Mouse (Mus musculus) adrenal gland, postnatal 25 days (tissue): Measurements from ENCODE around the gene Dglucy. TPM values are rescaled to one million over a fixed set of nuclear protein-coding genes. Genes with fewer than 3 reads are reported as not detected.
"Not testable (repeated sequence)": the region's sequence is repeated elsewhere in the genome, so short reads cannot be mapped to it uniquely, and the experiment has no call there.

Source experiments
- DNase-seq: peaks from one replicate; pipeline ENCODE4 v3.0.0; 2021; ENCODE audit warnings: mixed read lengths
- total RNA-seq: library from RNA; stranded (reverse); gene quantifications from 2 replicates; pipeline ENCODE4 v1.2.3, GENCODE M21; 2021

The Dglucy gene
- total RNA-seq, 1 experiment from 2014 or later: 17.2 TPM

DNA sequence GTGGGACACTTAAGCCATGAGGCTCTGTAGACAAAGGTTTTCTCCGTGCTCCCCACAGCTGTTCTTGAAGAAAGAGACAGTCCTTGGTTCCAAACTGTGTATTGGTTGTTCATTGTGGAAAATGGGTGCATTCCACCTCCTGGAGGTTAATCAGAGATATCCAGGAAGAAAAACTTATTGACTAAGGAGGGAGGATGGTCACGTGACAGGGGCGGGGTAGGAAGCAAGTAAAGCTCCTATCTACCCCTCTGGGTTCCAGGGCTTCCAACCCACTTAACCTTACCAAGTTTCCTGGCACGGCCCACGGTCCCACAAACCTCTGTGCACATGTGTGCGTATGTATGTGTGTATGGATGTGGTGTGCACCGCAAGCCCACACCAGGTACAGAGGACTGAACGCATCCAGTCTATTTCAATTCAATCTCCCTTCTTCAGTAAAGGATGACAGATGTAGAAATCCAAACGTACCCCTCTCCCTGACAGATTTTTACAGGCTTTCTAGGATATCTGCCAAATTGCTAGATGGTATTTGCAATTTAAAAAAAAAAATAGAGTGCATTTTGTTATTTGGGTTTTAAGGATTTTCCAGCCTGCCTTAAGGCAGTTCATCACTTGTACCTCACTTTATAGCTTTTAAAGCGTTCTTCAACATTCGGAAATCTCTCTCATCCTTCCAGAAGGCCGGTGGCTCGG, 2.7 kb downstream of the Dglucy start:
- no peak for DNase-seq

DNA sequence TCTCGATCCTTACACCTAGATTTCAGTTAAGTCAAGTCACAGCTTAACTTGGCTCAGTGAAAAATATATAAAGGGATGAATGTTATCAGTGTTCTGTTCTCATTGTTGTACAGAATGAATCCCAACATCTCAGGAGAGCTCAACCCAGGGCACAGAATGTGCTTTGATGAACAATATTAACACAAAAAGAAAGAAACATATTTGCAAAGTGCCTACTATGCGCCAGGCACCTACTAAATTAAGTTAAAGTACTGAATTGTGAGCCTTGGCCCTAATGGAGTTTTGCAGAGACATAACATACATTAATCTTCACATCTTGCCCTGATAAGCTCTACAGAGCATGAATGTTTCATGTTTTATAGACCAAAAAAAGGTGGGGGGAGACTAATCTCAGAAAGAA, 5.3 kb downstream of the Dglucy start:
- DNase-seq: no peak

DNA sequence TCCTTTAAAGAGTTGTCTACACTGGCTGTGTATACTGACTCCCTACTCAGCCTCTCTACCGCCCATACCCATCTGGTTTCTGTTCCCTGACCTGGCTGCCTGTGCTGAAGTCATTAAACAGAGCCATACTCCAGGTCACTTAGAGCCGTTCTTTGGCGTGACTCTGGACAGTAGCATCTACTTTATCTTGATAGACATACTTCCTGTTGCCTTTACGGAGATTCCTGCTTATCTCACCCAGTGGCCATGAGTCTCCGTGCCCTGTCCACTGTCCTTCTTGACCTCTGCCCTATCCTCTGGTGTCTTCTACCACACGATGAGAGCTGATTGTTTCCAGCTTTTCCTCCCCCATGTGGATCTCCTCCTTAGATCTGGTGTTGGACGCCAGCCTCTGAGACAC, 6.5 kb downstream of the Dglucy start:
- no peak for DNase-seq

DNA sequence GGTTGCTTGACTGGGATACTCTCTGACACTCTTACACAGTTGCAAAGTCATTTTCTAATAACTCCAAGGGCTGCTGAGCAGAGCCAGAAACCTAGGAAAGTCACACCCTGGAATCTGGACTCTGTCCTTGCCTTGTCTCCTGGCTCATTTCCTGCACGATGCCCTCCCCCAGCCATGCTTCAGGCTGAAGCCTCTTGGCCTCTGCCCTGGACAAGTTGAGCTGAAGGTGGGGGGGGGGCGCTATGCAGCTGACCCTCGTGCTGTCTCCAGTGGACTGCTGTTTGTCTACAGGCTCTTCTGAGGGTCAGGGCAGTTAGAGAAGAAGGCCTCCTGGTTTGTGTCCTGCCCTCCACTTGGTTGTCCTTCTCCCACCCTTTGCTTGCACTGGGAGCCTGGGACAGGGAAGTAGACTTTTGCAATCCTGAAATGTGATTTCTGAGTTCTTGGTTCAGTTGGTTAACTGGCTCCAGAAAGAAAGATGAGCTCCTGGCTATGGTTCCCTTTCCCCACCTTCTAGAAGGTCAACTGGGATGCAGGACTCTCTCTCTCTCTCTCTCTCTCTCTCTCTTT, 11.2 kb downstream of the Dglucy start:
- peak; percentile 10 for DNase-seq

DNA sequence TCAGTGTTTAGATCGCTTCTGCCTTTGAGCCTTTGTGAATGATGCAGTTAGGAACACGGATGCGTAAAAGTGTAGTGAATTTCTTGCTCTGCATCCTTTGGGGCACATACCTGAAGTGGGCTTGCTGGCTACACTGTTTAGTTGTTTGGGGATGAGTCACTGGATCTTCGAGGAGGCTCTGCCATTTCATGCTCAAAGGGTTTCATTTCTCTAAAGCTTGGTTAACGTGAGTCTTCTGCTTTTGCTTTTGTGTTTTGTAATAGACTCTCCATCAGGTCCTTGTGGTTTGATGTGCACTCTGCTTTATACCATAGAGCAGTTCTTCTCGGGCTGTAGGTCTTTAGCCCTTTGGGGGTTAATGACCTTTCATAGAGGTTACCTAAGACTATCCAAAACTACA, 12.6 kb downstream of the Dglucy start:
- no peak for DNase-seq

DNA sequence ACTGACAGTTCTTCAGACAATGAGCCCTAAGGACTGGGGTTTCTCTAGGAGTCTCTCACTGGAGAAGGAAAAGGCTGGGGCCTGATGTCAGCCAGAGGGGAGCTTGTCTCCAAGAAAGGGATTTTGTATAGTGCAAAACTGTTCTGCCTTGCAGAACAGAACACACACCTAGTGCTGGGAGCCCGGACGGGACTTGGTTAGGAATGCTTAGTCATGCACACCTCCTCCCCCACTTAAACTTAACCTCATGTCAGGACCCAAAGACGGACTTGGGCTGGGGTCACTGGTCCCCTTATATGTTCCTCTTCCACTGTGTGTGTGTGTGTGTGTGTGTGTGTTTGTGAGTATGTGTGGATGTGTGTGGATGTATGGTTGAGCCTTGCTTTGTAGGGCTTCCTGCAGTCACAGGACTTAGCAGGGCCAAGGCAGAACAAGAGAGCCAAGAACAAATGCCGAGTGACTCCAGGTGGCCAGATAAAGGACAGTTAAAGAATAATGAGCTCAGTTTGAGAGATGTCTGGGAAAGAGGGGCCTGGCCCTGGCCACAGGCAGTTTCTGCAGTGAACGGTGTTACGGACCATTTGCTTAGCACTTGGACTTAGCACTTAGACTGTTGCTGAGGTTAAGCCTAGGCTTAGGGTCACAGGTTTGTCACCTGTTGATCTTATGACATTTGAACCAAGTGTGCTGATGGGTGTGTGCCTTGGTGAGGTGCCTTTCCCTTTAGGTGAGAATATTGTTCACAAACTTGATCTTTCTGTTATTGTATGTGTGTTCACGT, 15.8 kb downstream of the Dglucy start:
- DNase-seq: no peak

DNA sequence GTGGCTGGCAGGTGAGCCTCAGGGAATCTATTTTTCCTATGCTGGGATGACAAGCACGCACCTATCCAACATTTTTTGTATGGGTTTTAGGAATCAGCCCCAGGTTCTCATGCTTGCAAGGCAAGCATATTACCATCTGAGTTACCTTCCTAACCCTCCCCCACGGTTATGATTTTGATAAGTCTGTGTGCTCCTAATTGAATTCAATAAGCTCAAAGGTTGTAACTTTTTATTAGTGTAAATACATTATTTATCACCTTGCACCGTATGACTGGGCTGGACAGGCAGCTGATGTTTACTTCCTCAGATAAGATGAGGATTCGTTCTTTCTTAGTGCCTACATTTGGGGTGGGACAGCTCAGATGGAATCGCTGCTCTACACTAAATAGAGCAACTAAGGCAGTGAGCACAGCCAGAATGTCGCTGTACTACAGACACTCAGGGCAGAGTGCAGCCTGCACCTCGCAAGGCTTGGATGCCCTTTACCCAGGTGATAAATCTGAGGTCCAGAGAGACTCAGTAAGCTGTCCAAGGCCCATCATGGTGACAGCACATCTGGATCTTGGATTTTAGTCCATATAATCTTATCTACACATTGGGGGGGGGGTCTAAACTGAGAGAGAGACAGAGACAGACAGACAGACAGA, 16.7 kb downstream of the Dglucy start:
- DNase-seq: no peak

DNA sequence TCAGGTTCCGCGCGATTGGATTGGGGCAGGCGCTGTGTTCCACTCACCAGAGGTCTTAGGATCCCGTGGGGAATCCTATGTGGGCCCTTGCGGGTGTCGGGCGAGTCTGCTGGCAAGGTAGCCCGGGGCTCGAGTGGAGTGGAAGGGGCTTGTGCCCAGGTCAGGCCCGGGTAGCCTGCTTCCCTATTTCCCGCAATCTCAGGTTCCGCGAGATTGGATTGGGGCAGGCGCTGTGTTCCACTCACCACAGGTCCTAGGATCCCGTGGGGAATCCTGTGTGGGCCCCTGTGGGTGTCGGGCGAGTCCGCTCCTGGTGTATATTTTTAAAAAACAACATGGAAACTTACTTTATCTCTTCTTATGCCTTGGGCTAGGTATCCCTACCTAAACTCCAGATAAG, 24.5 kb downstream of the Dglucy start:
- not testable (repeated sequence) for DNase-seq

DNA sequence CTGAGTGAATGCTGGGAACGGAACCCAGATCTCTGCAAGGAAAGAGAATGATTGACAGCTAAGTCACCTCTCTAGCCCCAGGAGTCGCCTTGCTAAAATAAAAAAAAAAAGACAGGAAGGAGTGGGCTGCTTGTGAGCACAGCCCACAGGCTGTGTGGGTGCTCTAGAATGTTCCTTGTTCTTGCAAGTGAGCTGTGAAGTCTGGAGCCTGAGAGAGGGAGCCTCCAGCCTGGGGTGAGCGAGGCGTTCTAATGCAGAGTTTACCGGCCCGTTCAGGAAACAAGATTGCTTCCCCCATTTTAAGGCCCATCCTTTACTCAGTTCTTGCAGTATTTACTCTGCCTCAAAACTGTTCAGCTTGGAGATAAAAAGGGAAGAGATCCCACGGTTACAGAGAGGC, 28.4 kb downstream of the Dglucy start:
- no peak for DNase-seq

DNA sequence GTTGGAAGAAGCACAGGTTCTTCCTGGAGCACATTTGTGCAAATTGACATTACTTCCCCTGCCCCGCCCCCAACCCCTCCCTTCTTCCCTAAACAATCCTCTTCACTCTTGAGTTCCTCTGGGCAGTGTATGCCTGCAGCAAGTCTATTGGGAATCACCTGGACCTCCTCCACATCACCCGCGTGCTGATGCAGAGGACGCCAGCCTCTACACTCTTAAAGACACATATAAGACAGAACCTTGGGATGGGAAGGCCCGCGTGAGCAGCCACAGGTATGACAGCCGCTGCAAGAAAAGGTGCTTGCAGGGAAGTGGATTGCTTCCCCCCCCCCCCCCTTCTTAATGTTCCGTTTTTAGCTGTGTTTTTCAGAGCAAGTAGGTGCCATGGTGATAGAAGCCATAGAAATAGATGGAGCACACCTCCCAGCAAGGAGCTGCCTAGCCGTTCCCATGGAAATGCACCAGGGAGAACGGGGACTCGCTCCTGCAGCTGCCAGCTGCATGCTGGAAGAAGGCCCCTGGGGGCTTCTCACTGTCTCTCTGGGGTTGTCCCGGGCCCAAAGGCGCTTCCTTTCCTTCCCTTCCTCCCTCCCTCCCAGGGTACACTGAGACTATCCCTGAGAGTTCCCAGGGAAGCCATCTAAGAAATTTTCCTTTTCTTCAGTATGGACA, 29.9 kb downstream of the Dglucy start:
- no peak for DNase-seq

DNA sequence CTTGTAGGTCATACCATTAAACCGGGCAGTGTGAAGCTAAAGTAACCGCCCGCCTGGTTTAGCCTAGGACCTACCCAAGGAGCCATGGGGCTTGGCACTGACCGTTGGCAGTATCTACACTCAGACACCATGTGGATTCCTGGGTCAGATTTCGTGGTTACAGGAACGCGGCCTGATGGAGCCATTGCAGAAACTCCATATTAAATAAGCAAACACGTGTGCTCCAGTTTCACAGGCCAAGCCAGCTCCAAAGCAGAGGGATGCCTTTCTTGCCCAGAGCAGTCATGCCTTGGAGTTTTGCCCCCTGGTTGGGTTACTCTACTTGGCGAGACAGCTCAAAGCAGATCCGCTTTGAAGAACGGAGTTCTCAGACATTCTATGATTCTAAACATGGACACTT, 31.7 kb downstream of the Dglucy start:
- no peak for DNase-seq

DNA sequence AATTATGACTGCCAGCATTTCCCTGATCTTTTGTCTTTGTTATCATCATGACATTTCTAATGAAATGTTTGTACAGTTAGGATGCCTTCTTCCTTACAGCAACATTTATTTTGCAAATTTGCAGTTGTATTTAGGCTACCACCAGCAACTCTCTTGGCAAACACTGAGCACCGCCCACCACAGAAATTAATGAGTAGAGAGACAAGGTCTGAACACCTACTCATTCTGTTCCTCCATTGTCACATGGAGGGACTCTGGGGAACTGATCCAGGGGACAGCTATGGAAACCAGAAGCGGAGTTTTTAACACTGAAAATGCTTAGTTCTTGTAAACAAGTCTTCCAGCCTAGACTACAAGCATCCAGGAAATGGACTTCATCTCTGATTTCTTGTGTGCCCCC, 35.0 kb downstream of the Dglucy start:
- DNase-seq: no peak

DNA sequence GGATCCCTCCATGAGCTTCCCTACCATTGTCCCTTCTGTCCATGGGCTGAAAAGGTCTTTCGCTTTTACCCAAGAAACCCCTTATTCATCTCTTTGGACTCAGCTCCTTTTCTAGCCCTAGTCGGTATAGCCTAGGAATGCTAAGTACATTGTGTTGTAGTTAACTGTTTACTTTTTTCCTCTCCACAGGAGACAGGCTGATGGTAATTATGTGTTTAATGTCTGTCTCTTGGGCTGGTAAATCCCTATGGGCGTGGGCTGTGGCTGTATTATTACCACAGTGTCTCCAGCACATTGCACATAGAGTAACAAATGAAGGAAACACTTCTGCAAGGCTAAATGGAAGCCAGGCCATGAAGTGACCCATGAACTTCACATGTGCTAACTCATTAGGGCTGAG, 35.8 kb downstream of the Dglucy start:
- no peak for DNase-seq

DNA sequence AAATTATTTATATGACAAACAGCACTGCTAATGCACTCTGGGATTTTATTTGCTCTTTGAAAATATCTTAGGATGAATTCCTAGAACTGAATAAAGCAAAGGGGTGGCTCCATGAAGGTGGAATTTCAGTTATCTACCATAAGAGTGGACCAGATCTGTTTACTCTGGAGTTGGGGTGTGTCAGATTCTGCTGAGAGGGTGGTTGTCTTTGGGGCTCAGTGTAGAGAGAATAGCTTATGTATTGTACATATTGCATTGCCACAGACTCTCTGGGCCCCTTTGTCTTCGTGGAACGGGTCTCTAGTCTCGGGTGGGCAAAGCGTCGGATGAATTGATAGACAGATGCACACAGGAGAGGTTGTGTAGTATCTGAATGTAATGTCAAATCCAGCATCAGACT, 38.0 kb downstream of the Dglucy start:
- no peak for DNase-seq

DNA sequence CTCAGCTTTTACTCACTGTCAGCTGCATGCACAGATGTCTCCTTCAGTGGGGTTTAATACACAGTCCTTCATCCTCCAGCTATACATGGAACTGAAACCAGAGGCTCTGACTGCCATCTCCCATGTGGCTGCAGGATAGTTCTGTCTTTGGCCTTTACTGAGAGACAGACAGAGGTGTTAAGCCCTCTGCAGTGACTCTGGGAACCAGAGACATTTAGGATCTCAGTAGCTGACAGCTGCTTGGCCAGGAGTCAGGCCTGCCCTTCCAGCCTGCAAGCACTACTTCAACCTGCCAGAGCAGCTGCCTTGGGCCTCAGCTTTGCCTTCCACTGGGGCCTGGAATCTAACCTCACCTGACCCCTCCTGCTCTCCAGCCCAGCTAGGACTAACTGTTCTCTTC, 41.1 kb downstream of the Dglucy start:
- peak; percentile 7 for DNase-seq

DNA sequence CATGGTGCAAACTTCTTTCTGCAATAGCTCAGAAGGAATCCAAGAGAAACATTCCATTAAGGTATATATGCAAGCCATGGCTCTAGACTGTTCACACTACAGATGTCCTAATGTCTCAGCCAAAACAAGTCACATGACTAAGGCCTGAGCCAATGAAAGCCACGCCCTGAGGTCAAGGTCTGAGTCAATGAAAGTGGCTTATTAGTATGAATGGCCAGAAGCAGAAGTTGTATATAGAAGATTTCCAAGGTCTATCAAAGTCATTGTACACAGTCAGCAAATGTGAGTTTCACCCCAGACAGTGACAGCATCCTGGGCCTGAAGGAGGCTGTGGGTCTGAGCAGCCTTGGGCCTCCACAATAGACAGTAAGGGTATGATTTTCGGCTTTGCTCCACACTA, 52.2 kb downstream of the Dglucy start:
- DNase-seq: no peak

DNA sequence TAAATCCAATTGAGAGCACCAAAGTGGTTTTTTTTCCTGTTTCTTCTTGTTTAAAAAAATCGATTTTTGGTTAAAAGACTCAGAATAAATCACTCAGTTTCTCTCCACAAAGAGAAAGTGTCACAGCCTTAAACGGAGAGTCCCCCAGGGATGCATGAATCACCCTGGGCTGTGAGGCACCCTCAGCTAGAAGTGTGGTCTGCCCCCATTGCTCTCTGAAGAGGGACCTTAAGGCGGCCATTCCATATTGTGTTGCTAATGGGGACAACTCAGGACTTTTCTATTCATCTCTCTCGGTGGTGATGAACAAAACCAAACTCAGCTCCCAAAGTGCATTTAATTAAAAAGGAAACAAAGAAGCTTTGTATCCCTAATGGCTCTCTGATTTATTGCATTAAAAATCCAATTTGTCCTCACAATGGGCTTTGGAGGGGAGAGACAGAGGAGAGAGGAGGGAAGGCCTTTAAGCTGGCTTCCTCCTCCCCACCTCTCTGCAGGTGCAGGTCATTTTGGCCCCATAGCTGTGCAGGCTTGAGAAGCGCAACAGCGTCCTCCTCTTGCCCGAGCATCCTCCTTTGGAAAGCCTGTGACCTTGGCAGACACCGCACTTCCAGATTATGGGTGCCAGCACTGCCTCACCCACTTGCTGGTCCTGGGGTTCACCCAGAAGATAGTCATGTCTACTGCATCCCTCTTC, 52.9 kb downstream of the Dglucy start:
- DNase-seq: no peak

DNA sequence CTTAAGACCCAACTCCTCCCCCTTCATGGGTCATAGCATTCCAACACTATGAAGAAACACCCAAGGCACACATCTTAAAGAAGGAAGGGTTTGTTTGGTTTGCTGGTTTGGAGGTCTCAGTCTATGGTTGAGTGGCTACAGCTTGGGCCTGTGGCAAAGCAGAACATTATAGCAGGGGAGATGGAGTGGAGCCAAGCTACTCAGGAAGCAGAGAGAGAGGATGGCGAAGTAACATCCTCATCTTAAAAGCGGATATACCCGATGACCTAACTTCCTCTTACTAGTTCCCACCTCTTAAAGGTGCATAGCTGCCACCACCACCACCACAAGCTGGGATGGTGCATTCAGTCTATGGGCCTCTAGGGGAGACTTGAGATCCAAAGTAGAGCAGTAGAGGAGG, 58.4 kb downstream of the Dglucy start:
- no peak for DNase-seq

DNA sequence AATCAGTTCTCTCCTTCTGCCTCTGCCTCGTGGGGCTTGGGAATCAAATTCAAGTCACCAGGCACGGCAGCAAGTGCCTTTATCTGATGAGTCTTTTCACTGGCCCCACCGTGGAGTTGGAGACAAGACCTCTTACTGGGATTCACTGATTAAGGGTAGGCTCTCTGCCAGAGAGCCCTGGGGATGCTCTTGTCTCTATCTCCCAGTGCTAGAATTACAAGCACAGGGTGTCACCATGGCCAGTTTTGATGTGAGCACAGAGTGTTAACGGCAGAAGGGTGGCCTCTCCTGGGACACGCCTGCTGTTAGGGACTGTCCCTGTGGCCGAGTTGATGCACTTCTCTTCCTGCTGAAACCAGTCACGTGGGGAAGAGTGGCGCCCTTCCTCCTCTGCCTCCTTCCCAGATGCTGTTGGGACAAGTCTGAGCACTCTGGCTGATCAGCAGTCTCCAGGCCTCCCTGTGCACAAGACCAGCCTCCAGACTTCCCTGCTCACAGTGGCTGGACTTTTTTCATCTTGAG, 60.3 kb downstream of the Dglucy start:
- DNase-seq: no peak

DNA sequence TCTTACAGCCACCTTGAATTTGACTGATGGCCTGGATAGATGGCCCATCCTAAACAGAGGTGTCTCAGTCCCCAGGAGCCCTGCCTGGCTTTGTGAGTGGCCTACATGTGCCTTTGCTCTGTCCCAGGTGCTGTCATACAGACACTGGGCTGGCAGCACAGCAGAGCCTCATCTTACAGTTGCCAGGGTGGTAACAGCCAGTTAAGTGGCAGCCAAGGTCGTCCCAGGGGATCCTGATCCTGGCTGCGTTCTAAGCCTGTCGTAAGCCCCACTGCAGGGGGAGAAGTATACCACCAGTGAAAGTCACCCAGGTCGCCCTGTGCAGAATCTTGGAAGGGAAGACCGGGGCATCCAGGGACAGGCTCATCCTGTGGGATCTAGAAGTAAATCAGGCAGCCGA, 61.1 kb downstream of the Dglucy start:
- peak; percentile 32 for DNase-seq

DNA sequence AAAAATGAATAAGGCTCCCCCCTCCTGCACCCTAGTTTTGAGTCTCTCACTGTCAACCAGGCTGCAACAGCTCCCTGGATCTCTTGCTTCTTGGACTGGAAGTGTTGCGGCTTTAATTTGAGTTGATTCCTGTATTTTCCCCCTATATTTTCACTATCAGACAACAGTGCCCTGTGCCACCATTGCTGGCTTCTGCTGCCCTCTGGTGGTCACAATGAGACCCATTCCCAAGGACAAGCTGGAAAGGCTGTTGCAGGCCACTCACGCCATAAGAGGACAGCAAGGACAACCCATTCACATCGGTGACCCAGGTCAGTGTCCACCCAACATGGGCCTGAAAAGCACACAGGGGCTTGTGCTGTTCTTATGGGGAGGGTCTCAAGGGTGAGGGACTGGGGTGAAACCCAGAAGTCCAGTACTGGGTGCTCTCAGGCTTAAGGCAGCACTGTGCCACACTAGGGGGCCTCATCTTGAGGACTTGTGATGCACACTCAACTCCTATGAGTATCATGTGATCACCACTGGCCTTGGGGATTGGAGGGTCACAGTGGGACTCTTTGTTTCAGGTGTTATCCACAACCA, 62.4 kb downstream of the Dglucy start:
- peak; percentile 81 for DNase-seq
